Mouse (Mus musculus) mouse embryonic stem cell (cell line): ENCODE results near the gene Pde4c.

ENCODE experiments used
- in situ Hi-C, 2 experiments: fragments of 300-500 bp; cut with MboI; formaldehyde crosslinking; loops; 1 replicate in 1 of 2; 3 replicates in 1 of 2; pipeline ENCODE4 v1.14.3; 2019 to 2020; ENCODE audit warnings: low sequenced_read_pairs in 2 of 2, low pct_unique_long_range_greater_than_20kb in 1 of 2, mixed read lengths in 1 of 2; ENCODE audit not compliant: unreplicated experiment in 1 of 2

Gene Pde4c

DNA sequence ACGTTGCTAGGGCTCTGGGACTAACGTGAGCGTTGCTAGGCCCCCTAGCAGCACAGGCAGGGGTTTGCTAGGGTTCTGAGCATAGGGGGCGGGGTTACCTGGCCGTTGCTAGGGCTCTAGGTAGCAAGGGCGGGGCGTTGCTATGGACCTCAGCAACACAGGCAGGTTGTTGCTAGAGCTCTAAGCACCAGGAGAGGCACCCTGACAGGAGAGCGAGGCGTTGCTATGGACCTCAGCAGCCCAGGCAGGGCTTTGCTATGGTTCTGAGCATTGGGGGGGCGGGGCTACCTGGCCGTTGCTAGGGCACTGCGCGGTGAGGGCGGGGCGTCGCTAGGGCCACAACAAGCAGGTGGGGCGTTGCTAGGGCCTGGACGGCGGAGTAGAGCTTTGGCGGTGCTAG is 69.2 kb downstream of the Pde4c start:
- in situ Hi-C loops: no loop called here

DNA sequence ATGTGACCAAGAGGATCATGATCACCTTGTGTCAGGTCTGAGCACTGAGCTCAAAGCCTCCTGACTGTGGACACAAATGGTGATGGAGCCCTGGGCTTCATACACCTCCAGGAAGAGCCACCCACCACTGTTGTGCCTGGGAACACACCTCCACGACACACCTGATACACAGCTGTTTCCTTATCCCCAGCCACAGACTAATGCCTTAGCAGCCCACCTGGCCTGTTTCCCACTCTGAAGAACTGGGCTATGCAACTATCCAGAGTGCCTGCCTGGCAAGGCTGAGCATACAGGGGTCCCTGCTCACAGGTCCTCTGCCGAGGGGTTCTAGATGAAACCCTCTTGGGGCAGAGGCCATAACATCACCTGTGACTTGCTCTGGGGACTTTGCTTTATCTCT is 70.7 kb downstream of the Pde4c start:
- in situ Hi-C loops: no loop called here

DNA sequence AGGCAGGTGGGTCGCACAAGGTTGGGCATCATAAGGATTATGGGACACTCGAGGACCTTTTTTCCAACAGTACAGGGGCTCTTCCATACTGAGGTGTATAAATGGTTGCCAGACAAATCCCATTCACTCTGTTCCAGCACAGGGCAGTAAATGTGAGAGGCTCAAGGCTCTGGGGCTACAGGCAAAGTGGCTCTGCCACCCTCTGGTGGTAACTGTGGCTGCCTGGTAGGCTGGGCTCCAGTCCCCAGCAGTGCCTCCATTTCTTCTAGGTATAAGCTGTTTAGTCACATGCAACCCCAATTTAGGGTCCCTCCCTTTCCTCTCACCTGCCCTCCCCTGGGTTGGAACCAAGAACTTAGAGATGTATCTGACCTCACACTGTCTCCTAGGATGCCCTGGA is 71.8 kb downstream of the Pde4c start:
- in situ Hi-C loops: no loop called here

DNA sequence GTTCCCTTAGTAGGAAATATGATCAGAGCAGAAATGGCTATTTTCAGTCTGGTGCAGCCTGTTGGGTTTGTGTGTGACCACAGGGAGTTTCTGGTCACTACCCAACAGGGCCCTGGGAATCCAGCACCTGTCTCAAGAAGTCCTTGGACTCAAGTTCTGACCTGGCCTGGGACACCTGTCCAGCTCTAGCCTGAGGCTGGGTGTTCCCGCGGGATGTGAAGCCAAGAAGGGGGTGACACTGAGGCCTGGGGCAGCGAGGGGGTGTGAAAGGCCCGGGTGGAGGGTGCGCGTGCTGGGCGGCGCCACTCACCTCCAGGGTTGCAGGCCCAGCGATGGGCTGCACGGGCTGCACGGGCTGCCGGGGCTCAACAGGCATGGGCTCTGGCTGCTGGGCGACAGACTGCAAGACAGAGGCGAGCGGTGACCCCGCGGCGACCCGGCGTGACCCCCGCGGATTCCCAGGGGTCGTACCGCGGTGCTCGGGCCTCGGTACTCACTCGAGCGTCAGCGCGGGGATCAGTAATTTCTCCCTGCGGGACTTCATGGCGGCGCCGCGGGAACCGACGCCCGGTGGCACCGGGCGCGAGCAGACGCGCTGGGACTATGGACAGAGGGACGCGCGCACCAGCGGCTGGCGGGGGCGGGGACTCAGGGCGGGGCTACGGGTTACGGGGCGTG is 73.0 kb downstream of the Pde4c start:
- in situ Hi-C loops: no loop called here

DNA sequence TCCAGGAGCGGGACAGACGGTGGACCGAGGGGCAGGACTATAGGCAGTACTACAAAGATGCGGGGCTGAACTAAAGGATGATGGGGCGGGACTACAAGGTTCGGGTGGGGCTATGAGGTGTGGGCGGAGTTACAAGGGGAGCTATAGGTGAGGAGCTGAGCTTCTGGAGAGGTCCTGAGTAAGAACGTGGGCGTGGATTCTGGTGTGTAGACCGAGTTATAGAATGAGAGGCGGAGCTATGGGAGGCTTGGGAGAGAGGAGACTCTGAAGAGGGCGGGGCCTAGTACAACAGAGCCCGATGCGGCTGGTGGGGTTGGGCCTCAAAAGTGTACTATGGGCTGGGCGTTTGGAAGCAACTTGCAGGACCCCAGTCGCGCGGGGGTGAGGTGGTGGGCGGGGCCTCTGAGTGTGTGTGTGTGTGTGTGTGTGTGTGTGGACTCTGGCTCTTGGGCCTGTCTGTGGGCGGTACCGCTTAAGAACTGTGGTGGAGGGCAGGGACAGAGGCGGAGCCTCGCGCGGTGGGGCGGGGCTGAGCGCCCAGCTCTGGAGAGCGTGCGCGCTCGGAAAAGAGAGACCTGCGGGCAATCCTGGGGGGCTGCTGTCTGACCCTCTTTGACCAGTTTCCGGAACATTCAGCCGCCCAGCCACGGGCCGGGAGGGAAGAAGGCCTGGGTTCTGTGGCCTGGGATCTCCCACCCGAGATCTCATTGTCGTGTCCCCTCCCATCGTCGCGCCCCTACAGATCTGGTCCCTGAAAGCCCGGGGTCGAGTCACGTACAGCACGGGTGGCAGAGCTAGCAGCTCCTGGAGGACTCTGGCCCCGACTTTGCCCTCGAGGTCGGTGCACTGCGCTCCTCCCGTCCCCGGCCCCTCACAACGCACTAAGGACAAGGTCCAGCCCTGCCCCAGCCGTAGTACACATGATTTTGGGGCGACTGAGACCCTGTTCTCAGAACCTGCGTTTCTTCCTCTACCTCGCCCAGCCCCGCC is 73.9 kb downstream of the Pde4c start:
- in situ Hi-C loops: no loop called here

DNA sequence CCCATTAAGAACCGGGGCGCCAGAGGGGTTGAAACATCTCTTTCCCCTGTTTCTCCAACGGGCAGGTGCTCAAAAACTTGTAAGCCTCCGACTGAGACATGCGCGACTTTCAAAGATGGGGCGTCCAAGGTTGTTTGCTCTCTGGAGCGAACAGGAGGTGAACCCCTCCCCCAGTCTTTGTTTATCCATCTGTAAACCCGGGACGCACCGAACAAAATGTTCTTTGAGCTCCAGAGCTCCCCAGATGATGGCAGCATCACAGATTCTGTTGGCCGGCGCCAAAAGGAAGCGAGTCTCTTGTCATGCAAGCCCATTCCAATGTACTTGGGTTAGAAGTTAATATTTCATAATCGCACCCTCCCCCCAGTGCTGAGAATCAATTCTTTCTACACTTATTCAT is 74.8 kb downstream of the Pde4c start:
- in situ Hi-C loops: no loop called here

DNA sequence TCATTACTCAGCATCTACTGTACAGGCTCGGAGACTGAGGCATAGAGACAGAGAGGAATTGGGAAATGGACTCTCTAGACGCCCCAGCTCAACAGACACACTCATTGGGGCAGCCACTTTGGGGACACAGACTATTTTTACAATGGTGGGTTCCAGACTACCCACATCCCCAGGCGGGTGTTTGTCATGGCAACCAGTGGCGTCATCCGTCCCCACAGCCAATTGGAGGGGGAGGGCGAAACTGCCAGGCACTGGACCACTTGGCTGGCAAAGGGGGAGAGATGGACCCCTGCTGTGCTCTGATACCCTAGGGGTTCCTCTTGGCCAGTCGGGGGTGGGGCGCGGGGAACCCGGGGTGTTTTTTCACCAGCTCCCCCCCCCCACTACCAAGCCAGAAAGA is 77.1 kb downstream of the Pde4c start:
- in situ Hi-C loops: no loop called here
